Mouse (Mus musculus): ENCODE data around the gene Pde9a.

GRCm38 (mm10) chr17:31437482-31437881 lies 51.5 kb downstream of the Pde9a start:
- TF ChIP-seq CTCF (IDR thresholded peaks at IDR 0.05; ENCODE audit: control insufficient read depth, insufficient read depth, insufficient read length) = no peak
- TF ChIP-seq MAX (IDR thresholded peaks at IDR 0.05) = no peak
- TF ChIP-seq CEBPB (IDR thresholded peaks at IDR 0.05; ENCODE audit: low read depth) = no peak
- no peak for TF ChIP-seq USF1 (IDR thresholded peaks at IDR 0.05; ENCODE audit: low read depth)
- no peak for TF ChIP-seq MYOG (IDR thresholded peaks at IDR 0.05; ENCODE audit: control insufficient read depth, extremely low read depth, insufficient read length)
- TF ChIP-seq FOSL1 (IDR thresholded peaks at IDR 0.05; ENCODE audit: insufficient read depth, low read length, poor library complexity, severe bottlenecking) = no peak
